Mouse (Mus musculus) yolk sac, embryonic 10.5 days (tissue): ENCODE measurements around the gene Ostc.

Source experiments
- DNase-seq: peaks from one replicate; pipeline ENCODE4 v3.0.0-alpha.2; 2017; ENCODE audit warnings: low spot score

Gene Ostc

GRCm38 (mm10) chr3:130708967-130709924 is at the start of gene Ostc:
Gene Ostc, minus strand, starts transcription at chr3:130709444.
- peak; percentile 94 for DNase-seq

GRCm38 (mm10) chr3:130758157-130758841 is 49.1 kb upstream of the Ostc start:
- no peak for DNase-seq

DNA sequence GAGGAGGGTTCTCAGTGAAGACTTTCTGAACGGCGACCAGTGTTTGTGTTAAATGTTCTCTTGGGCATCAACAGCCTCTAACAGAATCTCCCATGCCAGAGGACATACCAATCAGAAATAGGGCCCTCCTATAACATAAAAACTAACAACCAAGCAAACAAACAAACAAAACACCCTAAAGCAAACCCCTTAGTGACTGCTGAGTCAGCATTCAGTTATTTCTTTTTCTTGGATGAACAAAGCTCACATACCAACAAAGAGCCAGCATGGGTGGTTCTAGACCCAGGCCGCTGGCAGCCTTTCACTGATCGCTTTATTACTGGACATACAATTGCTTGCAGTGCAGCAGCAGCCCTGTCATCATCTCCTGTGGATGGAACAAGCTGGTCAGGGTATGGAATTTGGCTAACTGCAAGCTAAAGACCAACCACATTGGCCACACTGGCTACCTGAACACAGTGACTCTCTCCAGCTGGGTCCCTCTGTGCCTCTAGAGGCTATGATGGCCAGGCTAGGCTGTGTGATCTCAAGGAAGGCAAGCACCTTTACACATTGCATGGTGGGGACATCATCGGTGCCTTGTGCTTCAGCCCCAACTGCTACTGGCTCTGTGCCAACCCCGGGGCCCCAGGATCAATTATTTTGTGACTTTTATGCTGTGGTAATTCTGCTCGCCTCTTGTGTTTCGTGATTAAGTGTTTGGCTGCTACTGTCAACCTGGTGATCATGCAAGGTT is 48.0 kb upstream of the Ostc start:
- no peak for DNase-seq

GRCm38 (mm10) chr3:130749206-130749605 is 40.0 kb upstream of the Ostc start:
- no peak for DNase-seq

DNA sequence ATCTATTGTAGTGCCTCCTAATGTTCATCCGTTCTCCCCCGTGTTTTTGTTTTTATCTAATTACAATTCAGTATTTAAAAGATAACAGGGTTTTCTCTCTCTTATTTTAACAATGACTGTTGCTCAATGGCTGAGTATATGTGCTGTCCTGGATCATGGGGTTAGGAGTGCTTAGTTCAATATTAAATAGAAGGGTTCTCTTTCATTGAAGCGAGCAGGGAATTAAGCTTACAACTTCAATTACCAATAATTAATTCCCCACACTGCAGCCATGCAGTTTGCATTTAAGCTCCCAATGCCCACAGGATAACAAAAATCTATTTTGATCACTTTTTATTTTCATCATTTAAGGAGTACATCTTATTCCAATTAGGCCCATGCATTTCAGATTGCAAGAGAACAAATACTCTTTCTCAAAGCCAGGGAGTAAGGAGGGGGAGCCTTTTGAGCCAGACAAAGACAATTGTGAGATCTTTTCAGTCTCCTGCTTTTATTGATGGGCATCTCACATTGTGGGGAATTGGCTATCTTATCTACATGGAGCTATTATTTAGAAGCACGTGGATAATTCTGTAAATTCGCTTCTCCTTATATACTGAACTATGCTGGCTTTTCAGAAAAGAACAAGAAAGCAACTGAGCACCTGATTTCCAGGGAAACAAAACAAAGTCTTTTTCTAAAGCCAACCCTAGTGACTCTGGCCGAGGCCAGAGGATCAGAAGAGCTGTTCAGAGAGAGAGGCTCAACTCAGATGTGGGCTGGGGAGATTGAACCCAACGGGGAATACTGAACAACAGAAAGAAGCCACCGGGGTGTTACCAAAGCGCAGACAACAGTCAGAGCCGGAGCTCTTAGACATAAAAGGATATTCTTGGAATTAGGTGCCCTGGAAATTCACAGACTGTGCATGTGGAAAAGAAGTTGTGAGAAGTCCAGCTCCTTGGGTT is 37.7 kb upstream of the Ostc start:
- DNase-seq = no peak

DNA sequence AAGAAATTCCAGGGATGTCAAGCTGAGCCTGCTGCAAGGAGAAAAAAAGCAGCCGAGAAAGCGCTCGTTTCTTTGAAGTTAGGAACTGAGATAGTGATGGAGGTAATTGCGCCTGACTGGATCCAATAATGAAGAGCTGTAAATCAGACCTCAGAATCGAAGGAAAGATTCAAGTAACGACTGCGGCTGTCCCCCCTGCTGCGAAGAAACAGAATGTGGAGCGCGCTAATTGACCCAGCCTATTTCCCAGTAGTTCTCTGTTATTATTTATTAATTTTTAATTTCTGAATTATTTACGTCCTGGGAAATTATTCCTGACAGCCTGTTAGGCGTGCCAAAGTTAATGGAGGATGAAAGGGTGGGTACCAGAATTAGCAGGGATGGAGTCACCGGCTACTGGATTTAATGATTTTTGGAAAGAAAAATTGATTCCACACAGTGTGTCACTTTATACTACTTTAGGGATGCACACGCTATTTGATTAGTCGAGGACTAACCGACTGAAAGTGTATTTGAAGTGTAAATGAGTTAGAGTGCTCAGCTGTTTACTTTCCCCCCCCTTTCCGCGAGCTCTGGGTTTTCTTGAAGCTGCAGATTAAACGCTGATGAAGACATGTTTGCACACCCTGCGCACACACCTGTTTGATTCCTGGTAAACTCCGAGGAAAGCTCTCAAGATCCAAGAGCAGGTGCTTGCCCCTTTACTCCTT is 28.6 kb upstream of the Ostc start:
- DNase-seq = no peak

DNA sequence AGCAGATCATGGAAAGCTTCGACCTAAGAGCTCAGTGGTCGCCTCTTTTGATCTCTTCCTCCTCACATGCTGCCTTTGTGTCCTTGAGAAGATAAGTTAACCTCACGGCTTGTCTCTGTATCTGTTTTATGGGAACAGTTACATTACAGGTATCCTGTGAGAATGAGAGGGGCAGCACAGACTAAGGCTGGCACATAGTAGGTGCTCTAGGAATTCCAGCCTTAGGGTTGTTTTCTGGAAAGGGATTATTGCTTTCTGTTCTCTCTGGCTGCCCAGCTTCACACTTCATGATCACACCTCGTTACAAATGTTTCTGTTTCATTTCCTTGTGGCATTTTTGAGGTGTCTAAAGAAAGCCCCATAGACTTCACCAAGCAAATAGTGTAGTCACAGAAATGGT is 27.5 kb upstream of the Ostc start:
- DNase-seq = no peak

DNA sequence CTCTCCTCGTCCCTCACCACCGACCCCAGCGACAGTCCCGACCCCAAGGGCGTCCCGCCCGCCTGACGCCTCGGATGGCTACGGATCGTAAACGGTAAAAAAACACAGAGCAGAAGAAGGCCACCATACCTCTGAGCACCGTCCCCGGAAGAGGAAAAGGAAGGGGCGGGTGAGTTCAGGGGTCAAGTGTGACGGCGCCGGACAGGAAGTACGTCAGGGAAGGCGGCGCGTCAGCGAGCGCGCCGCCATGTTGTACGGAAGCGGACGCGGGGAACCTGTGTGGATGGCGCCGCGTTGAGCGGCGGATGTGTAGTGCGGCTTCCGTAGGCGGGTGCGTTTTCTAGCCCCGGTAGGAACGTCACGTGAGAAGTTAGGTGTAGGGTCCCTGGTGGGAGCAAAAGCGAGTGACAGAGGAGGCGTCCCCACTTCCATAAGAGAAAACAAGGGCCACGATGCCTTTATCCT is 21.0 kb upstream of the Ostc start, which contains the start of gene Rpl34:
Gene Rpl34, minus strand, starts transcription at position 210 of the 465 bp plus-strand sequence.
- peak; percentile 95 for DNase-seq

DNA sequence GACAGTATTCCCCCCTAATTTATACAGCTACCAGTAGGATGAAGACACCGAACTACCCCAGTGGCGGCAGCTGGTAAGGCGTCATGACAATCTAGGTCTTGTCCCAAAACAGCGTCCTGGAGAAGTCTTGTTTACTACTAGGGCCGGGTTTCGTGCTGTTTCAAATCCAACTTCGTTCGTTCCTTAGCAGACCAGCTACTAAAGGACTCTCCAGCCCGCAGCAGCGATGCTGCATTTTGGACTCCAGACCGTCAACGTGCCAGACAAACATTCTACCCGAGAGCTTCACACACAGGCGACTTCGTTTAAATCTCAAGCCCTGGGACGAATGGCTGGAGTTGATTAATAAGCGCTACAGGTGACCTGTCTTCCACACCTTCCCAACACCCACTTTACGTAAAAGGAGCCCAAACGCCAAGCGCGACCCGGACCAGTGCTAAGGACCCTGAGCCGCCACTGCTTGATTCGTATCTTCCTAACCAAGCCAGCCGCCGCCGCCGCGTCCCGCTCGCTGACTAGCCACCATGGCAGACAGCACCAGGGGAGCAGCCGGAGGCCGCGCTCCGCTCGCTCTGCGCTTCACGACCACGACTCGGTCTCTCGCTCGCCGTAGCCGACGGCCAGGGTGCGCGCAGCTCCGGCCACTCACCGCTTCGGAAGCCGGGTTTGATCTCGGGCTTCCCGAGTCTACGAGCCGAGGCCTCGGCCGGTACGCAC is 20.4 kb upstream of the Ostc start:
- peak; percentile 33 for DNase-seq

- no peak for DNase-seq
These were observed 18.4 kb upstream of the Ostc start for GRCm38 (mm10) chr3:130727676-130728075.

- DNase-seq = no peak
These were observed 17.8 kb upstream of the Ostc start for GRCm38 (mm10) chr3:130727036-130727435.

DNA sequence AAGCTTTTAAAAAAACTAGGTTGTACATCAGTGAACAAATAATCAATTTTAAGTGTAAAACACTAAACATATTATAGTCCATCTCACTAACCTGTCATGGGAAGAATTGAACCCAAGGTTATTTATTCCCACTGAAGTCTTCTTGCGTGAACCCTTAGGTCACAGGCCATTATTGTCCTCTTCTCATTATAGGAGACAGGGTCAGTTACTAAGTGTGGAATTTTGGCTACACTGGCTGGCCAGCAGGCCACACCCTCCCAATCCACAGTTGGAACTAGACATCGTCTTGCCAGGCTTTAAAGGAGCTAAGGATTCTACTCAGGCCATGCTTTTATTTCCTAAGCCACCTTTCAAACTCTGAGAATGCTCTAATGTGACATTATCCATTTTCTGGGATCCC is 16.5 kb upstream of the Ostc start:
- DNase-seq = no peak

GRCm38 (mm10) chr3:130722733-130723478 is 13.7 kb upstream of the Ostc start:
- DNase-seq = no peak

GRCm38 (mm10) chr3:130720225-130720624 is 11.0 kb upstream of the Ostc start:
- no peak for DNase-seq

DNA sequence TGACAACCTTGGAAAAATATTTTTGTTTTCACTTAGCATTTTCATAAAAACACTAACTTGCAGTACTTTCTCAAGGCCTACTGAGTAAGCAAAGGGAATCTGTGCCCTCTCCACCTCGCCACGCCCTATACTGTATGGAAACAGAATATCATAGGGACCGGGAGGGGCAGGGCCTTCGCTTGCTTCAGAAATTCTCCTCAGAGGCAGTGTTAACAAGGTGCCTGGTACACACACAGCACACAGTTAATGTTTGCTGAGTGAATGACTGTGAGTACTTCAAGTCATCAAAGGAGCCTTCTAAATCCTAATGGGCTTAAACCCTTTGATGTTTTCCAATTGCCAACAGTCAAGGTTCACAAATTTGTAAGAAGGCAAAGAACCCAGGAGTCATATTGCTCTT is 9.6 kb upstream of the Ostc start:
- DNase-seq = no peak

DNA sequence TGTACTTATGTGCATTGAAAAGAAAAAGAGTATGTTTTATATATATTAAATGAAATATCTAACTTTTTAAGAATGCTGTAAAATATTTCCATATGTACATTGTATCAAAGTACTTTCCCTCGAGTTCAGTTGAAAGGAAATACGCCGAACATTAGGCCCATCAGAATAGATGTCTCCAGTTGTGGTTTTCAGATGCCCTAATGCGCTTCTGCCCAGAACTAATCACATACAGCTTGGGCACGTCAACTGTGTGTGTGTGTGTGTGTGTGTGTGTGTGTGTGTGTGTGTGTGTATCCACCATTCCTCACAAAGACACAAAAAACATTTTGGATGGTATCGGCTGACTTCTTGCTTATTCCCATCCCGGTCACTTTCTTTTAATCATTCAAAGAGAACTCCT is 7.3 kb upstream of the Ostc start:
- DNase-seq = no peak

DNA sequence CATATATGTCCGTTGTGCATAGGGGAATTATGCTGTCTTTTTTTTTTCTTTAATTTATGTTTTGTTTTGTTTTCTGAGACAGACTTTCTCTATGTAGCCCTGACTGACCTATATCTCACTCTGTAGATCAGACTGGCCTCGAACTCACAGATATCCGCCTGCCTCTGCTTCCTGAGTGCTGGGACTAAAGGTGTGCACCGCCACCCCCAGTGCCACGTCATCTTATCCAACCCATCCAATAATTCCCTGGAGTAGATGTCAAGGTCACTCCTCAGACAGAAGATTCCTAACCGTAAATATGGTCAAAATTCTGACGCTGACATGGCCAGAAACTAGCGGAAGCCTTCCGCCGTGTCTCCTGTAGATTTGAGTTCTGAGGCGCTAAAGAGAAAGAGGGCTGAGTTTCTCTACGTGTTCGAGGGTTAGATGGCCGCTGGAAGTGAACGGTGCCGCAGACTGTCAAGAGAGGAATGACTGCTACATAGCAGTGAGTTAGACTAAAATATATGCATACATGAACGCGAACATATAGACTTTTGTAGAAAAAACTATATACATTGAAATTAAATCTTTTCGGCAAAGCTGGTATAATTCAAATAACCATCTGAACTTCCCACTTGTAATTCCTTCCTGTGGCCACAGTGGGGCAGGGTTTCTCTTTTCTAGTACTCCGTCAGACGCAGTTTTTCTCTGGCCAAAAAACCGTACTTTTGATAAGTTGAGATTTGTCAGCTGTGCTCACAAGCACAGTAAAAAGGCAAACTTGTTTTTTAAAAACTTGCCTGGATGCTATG is 5.7 kb upstream of the Ostc start:
- DNase-seq = no peak

- no peak for DNase-seq
These were observed 3.6 kb upstream of the Ostc start for GRCm38 (mm10) chr3:130712891-130713290.
